Mouse (Mus musculus): ENCODE results near the gene Ell. TPM values are rescaled to one million over a fixed set of nuclear protein-coding genes. Genes with fewer than 3 reads are reported as not detected.
A peak's percentile ranks its signal among the peaks of the same experiment; 100 is the strongest.

The Ell gene
- polyA plus RNA-seq, 1 experiment from 2014 or later: 18.6 TPM

GRCm38 (mm10) chr8:70596775-70597416 lies 57.6 kb downstream of the Ell start:
- Histone ChIP-seq H3K4me2 (ENCODE audit: low read depth, low read length) (peak overlapping the region; percentile 79), H3K4me3 (replicated peaks; ENCODE audit: low read length) (no peak overlapping the region), H3K27me3 (ENCODE audit: control insufficient read depth, insufficient read depth, low read length) (no peaks in the 10 kb centered on the region), H3K4me1 (ENCODE audit: control insufficient read depth, insufficient read depth, low read length) (peaks cover 72% of the 10 kb centered on the region), H3K27ac (ENCODE audit: low read length) (no peak overlapping the region), H3K36me3 (ENCODE audit: control insufficient read depth, insufficient read depth, low read length) (peaks cover 6% of the 10 kb centered on the region), H3K9me3 (replicated peaks; ENCODE audit: control insufficient read depth, low read length) (no peaks in the 10 kb centered on the region), H3K9ac (ENCODE audit: low read length) (0 out of 2 replicates have a peak overlapping the region, but pooled peaks have one; percentile 80)
- WGBS: 83% methylated on average over 17 of the region's 17 CpGs
- no peak for ATAC-seq (ENCODE audit: insufficient read depth, low FRiP score)

- Histone ChIP-seq H3K4me2 (ENCODE audit: low read depth, low read length) (peak overlapping the region; percentile 79), H3K27me3 (ENCODE audit: control insufficient read depth, insufficient read depth, low read length) (no peaks in the 10 kb centered on the region), H3K4me3 (replicated peaks; ENCODE audit: low read length) (peak overlapping the region; percentile 47), H3K27ac (ENCODE audit: low read length) (no peak overlapping the region), H3K9ac (ENCODE audit: low read length) (peak overlapping the region; percentile 80), H3K4me1 (ENCODE audit: control insufficient read depth, insufficient read depth, low read length) (peaks cover 72% of the 10 kb centered on the region), H3K9me3 (replicated peaks; ENCODE audit: control insufficient read depth, low read length) (no peaks in the 10 kb centered on the region), H3K36me3 (ENCODE audit: control insufficient read depth, insufficient read depth, low read length) (peaks cover 12% of the 10 kb centered on the region)
- ATAC-seq (ENCODE audit: insufficient read depth, low FRiP score): no peak
- 22% methylated on average over 63 of the region's 68 CpGs for WGBS
These were observed 58.4 kb downstream of the Ell start for GRCm38 (mm10) chr8:70597417-70598272.

GRCm38 (mm10) chr8:70598283-70598682 lies 59.0 kb downstream of the Ell start:
- ATAC-seq (ENCODE audit: insufficient read depth, low FRiP score): peak; percentile 16; the same call in 1 of the 2 replicates
- Histone ChIP-seq H3K9me3 (replicated peaks; ENCODE audit: control insufficient read depth, low read length) (0 out of 2 replicates have a peak, but pooled peaks cover 4% of the 10 kb centered on the region), H3K36me3 (ENCODE audit: control insufficient read depth, insufficient read depth, low read length) (peaks cover 12% of the 10 kb centered on the region), H3K4me3 (replicated peaks; ENCODE audit: low read length) (peak overlapping the region; percentile 47), H3K27me3 (ENCODE audit: control insufficient read depth, insufficient read depth, low read length) (no peaks in the 10 kb centered on the region), H3K9ac (ENCODE audit: low read length) (peak overlapping the region; percentile 80), H3K4me2 (ENCODE audit: low read depth, low read length) (peak overlapping the region; percentile 79), H3K27ac (ENCODE audit: low read length) (no peak overlapping the region), H3K4me1 (ENCODE audit: control insufficient read depth, insufficient read depth, low read length) (peaks cover 66% of the 10 kb centered on the region)
- 5% methylated on average over 29 of the region's 29 CpGs for WGBS

- Histone ChIP-seq H3K4me2 (ENCODE audit: low read depth, low read length) (peak overlapping the region; percentile 79), H3K9ac (ENCODE audit: low read length) (peak overlapping the region; percentile 63), H3K4me1 (ENCODE audit: control insufficient read depth, insufficient read depth, low read length) (peaks cover 62% of the 10 kb centered on the region), H3K36me3 (ENCODE audit: control insufficient read depth, insufficient read depth, low read length) (peaks cover 12% of the 10 kb centered on the region), H3K27me3 (ENCODE audit: control insufficient read depth, insufficient read depth, low read length) (no peaks in the 10 kb centered on the region), H3K9me3 (replicated peaks; ENCODE audit: control insufficient read depth, low read length) (0 out of 2 replicates have a peak, but pooled peaks cover 4% of the 10 kb centered on the region), H3K27ac (ENCODE audit: low read length) (no peak overlapping the region), H3K4me3 (replicated peaks; ENCODE audit: low read length) (peak overlapping the region; percentile 47)
- 26% methylated on average over 10 of the region's 10 CpGs for WGBS
- no peak for ATAC-seq (ENCODE audit: insufficient read depth, low FRiP score)
These were observed 59.5 kb downstream of the Ell start for GRCm38 (mm10) chr8:70598722-70599121.

GRCm38 (mm10) chr8:70599507-70600290 lies 60.4 kb downstream of the Ell start:
- Histone ChIP-seq H3K36me3 (ENCODE audit: control insufficient read depth, insufficient read depth, low read length) (peaks cover 12% of the 10 kb centered on the region), H3K27me3 (ENCODE audit: control insufficient read depth, insufficient read depth, low read length) (no peaks in the 10 kb centered on the region), H3K9me3 (replicated peaks; ENCODE audit: control insufficient read depth, low read length) (0 out of 2 replicates have a peak, but pooled peaks cover 4% of the 10 kb centered on the region), H3K4me3 (replicated peaks; ENCODE audit: low read length) (no peak overlapping the region), H3K9ac (ENCODE audit: low read length) (peak overlapping the region; percentile 26; the same call in 1 of the 2 replicates), H3K4me2 (ENCODE audit: low read depth, low read length) (no peak overlapping the region), H3K27ac (ENCODE audit: low read length) (no peak overlapping the region), H3K4me1 (ENCODE audit: control insufficient read depth, insufficient read depth, low read length) (peaks cover 59% of the 10 kb centered on the region)
- ATAC-seq (ENCODE audit: insufficient read depth, low FRiP score): no peak
- 73% methylated on average over 12 of the region's 12 CpGs for WGBS

- Histone ChIP-seq H3K4me3 (replicated peaks; ENCODE audit: low read length) (0 out of 2 replicates have a peak overlapping the region, but pooled peaks have one; percentile 7), H3K9ac (ENCODE audit: low read length) (peak overlapping the region; percentile 32), H3K4me1 (ENCODE audit: control insufficient read depth, insufficient read depth, low read length) (peaks cover 49% of the 10 kb centered on the region), H3K9me3 (replicated peaks; ENCODE audit: control insufficient read depth, low read length) (0 out of 2 replicates have a peak, but pooled peaks cover 4% of the 10 kb centered on the region), H3K4me2 (ENCODE audit: low read depth, low read length) (peak overlapping the region; percentile 41), H3K36me3 (ENCODE audit: control insufficient read depth, insufficient read depth, low read length) (peaks cover 12% of the 10 kb centered on the region), H3K27ac (ENCODE audit: low read length) (peak overlapping the region; percentile 51; the same call in 1 of the 2 replicates), H3K27me3 (ENCODE audit: control insufficient read depth, insufficient read depth, low read length) (no peaks in the 10 kb centered on the region)
- 31% methylated on average over 10 of the region's 10 CpGs for WGBS
- no peak for ATAC-seq (ENCODE audit: insufficient read depth, low FRiP score)
These were observed 61.4 kb downstream of the Ell start for GRCm38 (mm10) chr8:70600473-70601270.

GRCm38 (mm10) chr8:70601271-70601649 lies 62.0 kb downstream of the Ell start:
- peaks cover 12% of the 10 kb centered on the region for H3K36me3 ChIP-seq (ENCODE audit: control insufficient read depth, insufficient read depth, low read length)
- ATAC-seq (ENCODE audit: insufficient read depth, low FRiP score): peak; percentile 16; the same call in 1 of the 2 replicates
- peaks cover 48% of the 10 kb centered on the region for H3K4me1 ChIP-seq (ENCODE audit: control insufficient read depth, insufficient read depth, low read length)
- peak overlapping the region; percentile 41 for H3K4me2 ChIP-seq (ENCODE audit: low read depth, low read length)
- 0 out of 2 replicates have a peak, but pooled peaks cover 4% of the 10 kb centered on the region for H3K9me3 ChIP-seq (replicated peaks; ENCODE audit: control insufficient read depth, low read length)
- 2% methylated on average over 26 of the region's 26 CpGs for WGBS
- H3K9ac ChIP-seq (ENCODE audit: low read length): peak overlapping the region; percentile 28; the same call in 1 of the 2 replicates
- 0 out of 2 replicates have a peak overlapping the region, but pooled peaks have one; percentile 7 for H3K4me3 ChIP-seq (replicated peaks; ENCODE audit: low read length)
- no peaks in the 10 kb centered on the region for H3K27me3 ChIP-seq (ENCODE audit: control insufficient read depth, insufficient read depth, low read length)
- H3K27ac ChIP-seq (ENCODE audit: low read length): peak overlapping the region; percentile 51; the same call in 1 of the 2 replicates
